Mouse (Mus musculus) midbrain, embryonic 16.5 days (tissue): ENCODE data around the gene Cd2ap. TPM values are rescaled to one million over a fixed set of nuclear protein-coding genes. Genes with fewer than 3 reads are reported as not detected.

Experiments used
- ATAC-seq: fragments of 200-750 bp; cut with Nextera tagmentation; 2 replicates; pipeline ENCODE4 v1.8.0; 2017; ENCODE audit warnings: moderate TSS enrichment
- H3K27ac ChIP-seq: fragments of 300-500 bp; sonication (generic); 2 replicates; pipeline ENCODE4 v1.5.1; 2014; ENCODE audit warnings: mild to moderate bottlenecking, low read length, mixed read lengths
- H3K27me3 ChIP-seq: fragments of 300-500 bp; sonication (generic); 2 replicates; pipeline ENCODE4 v1.6.1; 2014; ENCODE audit warnings: low read depth, low read length, mixed read lengths; ENCODE audit not compliant: control insufficient read depth, insufficient read depth
- H3K36me3 ChIP-seq: fragments of 300-500 bp; sonication (generic); 2 replicates; pipeline ENCODE4 v1.6.1; 2014; ENCODE audit warnings: mild to moderate bottlenecking, low read length, moderate library complexity, mixed read lengths; ENCODE audit not compliant: control insufficient read depth, insufficient read depth
- H3K4me1 ChIP-seq: fragments of 300-500 bp; sonication (generic); 2 replicates; pipeline ENCODE4 v1.6.1; 2014; ENCODE audit warnings: mild to moderate bottlenecking, low read length, mixed read lengths; ENCODE audit not compliant: control insufficient read depth, insufficient read depth
- H3K4me2 ChIP-seq: fragments of 300-500 bp; sonication (generic); 2 replicates; pipeline ENCODE4 v1.6.1; 2014; ENCODE audit warnings: mild to moderate bottlenecking, low read length, mixed read lengths
- H3K4me3 ChIP-seq: fragments of 300-500 bp; sonication (generic); 2 replicates; pipeline ENCODE4 v1.5.1; 2014; ENCODE audit warnings: low read depth, mild to moderate bottlenecking, low read length, moderate library complexity, mixed read lengths
- H3K9ac ChIP-seq: fragments of 300-500 bp; sonication (generic); 2 replicates; pipeline ENCODE4 v1.6.1; 2014; ENCODE audit warnings: low read depth, low read length, mixed read lengths
- H3K9me3 ChIP-seq: fragments of 300-500 bp; sonication (generic); replicated peaks from 2 replicates; pipeline ENCODE4 v1.6.1; 2014; ENCODE audit warnings: mild to moderate bottlenecking, low read length, mixed read lengths; ENCODE audit not compliant: control insufficient read depth, poor library complexity, severe bottlenecking
- WGBS: fragments of 180-500 bp; shearing (Covaris S2); extraction: QIAGEN DNeasy Blood & Tissue Kit; methylation state at CpG from one replicate; pipeline ENCODE4 v1.1.7; 2014; 5-methylcytosine and 5-hydroxymethylcytosine counted together
- polyA plus RNA-seq: library from polyadenylated mRNA; unstranded; fragments of >200 nt; fragmentation: Nextera tagmentation; extraction: Ambion mirVana; gene quantifications from 2 replicates; pipeline ENCODE4 v1.2.1, GENCODE M21; 2015

Gene Cd2ap
- polyA plus RNA-seq = 6.5 and 8.3 TPM in 2 replicates

DNA sequence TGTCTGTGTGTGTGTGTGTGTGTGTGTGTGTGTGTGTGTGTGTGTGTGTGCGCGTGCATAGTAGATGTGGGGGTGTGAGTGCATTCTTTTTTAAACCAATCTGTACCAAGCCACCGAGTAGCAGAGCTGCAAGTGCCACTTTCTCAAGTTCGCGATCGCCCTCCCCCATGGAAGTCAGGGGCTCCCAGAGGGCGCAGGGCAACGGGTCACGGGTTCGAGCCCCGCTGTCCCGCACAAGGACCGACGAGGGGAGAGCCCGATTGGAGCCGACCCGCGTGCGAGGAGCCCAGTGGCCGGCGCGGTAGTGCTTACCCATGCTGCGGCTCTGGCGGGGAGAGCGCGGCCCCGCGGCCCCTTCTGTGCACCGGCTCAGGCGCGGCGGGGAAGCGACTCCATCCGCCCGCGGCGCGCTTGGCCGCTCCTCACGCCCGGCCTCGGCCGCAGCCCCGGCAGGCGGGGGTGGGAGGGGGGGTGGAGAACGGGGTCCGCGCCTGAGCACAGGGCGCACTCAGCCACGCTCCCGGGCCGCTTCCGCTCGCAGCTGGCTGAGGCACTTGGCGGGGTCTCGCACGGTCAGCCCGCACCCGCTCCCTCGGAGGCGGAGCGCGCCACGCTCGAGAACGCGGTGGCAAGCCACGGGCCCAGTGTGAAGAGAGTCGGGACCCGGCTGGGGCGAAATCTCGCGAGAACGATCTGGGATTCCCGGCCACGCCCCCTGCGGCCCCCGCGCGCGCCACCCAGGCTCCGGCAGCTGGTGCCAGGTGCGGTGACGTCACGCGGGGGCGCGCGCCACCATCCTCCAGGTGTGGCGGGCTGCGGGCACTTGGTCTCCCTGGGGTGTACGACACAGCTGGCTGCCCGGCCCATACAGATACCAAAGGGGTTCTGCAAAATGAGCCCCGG lies at the start of gene Cd2ap:
Gene Cd2ap, minus strand, starts transcription at position 665 of the 903 bp plus-strand sequence.
- Histone ChIP-seq H3K4me2 (peak within 1 kb of the TSS; percentile 71), H3K27ac (peak within 1 kb of the TSS; percentile 93), H3K9ac (peak within 1 kb of the TSS; percentile 97), H3K4me1 (peaks cover 10% of the 10 kb centered on the region), H3K36me3 (no peaks in the 10 kb centered on the region), H3K27me3 (no peaks in the 10 kb centered on the region), H3K4me3 (peak within 1 kb of the TSS; percentile 93), H3K9me3 (no peaks in the 10 kb centered on the region)
- peak; percentile 97 for ATAC-seq
- under 1% methylated on average over 85 of the region's 94 CpGs for WGBS

- WGBS = 91% methylated on average over 5 of the region's 5 CpGs
These were observed 48.3 kb upstream of the Cd2ap start for GRCm38 (mm10) chr17:42924731-42925130.

GRCm38 (mm10) chr17:42918810-42919209 lies 42.3 kb upstream of the Cd2ap start:
- Histone ChIP-seq H3K27me3 (no peaks in the 10 kb centered on the region), H3K36me3 (no peaks in the 10 kb centered on the region), H3K4me3 (no peak overlapping the region), H3K27ac (no peak overlapping the region), H3K9me3 (no peaks in the 10 kb centered on the region), H3K4me2 (no peak overlapping the region), H3K4me1 (no peaks in the 10 kb centered on the region), H3K9ac (no peak overlapping the region)
- ATAC-seq = no peak
- WGBS = 83% methylated on average over 9 of the region's 9 CpGs

More at GRCm38 (mm10) chr17:42924731-42925130, 48.3 kb upstream of the Cd2ap start:
- no peaks in the 10 kb centered on the region for H3K4me1 ChIP-seq
- H3K27me3 ChIP-seq = no peaks in the 10 kb centered on the region
- ATAC-seq = no peak
- no peaks in the 10 kb centered on the region for H3K9me3 ChIP-seq
- no peak overlapping the region for H3K4me2 ChIP-seq
- H3K9ac ChIP-seq = no peak overlapping the region
- H3K36me3 ChIP-seq = no peaks in the 10 kb centered on the region
- H3K27ac ChIP-seq = no peak overlapping the region
- H3K4me3 ChIP-seq = no peak overlapping the region

DNA sequence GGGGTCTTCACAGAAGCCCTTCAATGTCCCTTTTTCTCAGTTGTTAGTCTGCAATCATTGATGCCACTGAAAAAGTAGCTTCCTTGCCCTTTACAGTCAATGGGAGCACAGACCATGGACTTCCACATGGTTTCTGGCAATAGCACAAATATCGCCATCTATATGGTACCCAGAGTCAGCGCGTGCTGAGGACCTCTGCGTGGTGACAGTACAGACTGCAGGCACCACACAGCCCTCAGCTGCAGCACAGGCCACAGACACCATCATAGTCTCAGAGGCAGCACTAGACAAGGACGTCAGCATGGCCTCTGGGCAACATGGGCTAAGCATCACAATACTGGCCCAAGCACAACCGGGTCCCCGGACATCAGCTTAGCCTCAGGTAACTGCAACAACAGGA lies 38.3 kb upstream of the Cd2ap start:
- H3K4me1 ChIP-seq = no peaks in the 10 kb centered on the region
- no peak for ATAC-seq
- no peak overlapping the region for H3K4me3 ChIP-seq
- H3K4me2 ChIP-seq = no peak overlapping the region
- 83% methylated on average over 7 of the region's 7 CpGs for WGBS
- no peaks in the 10 kb centered on the region for H3K27me3 ChIP-seq
- no peaks in the 10 kb centered on the region for H3K9me3 ChIP-seq
- H3K9ac ChIP-seq = no peak overlapping the region
- no peaks in the 10 kb centered on the region for H3K36me3 ChIP-seq
- no peak overlapping the region for H3K27ac ChIP-seq

- Histone ChIP-seq H3K27ac (no peak overlapping the region), H3K27me3 (no peaks in the 10 kb centered on the region), H3K4me1 (no peaks in the 10 kb centered on the region), H3K9ac (no peak overlapping the region), H3K9me3 (no peaks in the 10 kb centered on the region), H3K4me2 (no peak overlapping the region), H3K4me3 (no peak overlapping the region), H3K36me3 (no peaks in the 10 kb centered on the region)
- no peak for ATAC-seq
- WGBS = 86% methylated on average over 6 of the region's 6 CpGs
These were observed 35.7 kb upstream of the Cd2ap start for GRCm38 (mm10) chr17:42912193-42912592.

- no peaks in the 10 kb centered on the region for H3K9me3 ChIP-seq
- H3K27ac ChIP-seq = no peak overlapping the region
- no peaks in the 10 kb centered on the region for H3K36me3 ChIP-seq
- no peaks in the 10 kb centered on the region for H3K4me1 ChIP-seq
- ATAC-seq = no peak
- no peaks in the 10 kb centered on the region for H3K27me3 ChIP-seq
- 94% methylated on average over 3 of the region's 3 CpGs for WGBS
- H3K4me2 ChIP-seq = no peak overlapping the region
- H3K4me3 ChIP-seq = no peak overlapping the region
- H3K9ac ChIP-seq = no peak overlapping the region
These were observed 34.0 kb upstream of the Cd2ap start for GRCm38 (mm10) chr17:42910476-42910875.

GRCm38 (mm10) chr17:42909376-42909775 lies 32.9 kb upstream of the Cd2ap start:
- H3K36me3 ChIP-seq = no peaks in the 10 kb centered on the region
- no peak overlapping the region for H3K4me3 ChIP-seq
- H3K9me3 ChIP-seq = no peaks in the 10 kb centered on the region
- no peak overlapping the region for H3K9ac ChIP-seq
- ATAC-seq = no peak
- no peaks in the 10 kb centered on the region for H3K4me1 ChIP-seq
- H3K4me2 ChIP-seq = no peak overlapping the region
- no peak overlapping the region for H3K27ac ChIP-seq
- no peaks in the 10 kb centered on the region for H3K27me3 ChIP-seq
- 89% methylated on average over 9 of the region's 9 CpGs for WGBS

GRCm38 (mm10) chr17:42908744-42909370 lies 32.4 kb upstream of the Cd2ap start:
- no peak overlapping the region for H3K4me2 ChIP-seq
- H3K9ac ChIP-seq = no peak overlapping the region
- ATAC-seq = no peak
- 82% methylated on average over 9 of the region's 9 CpGs for WGBS
- no peak overlapping the region for H3K27ac ChIP-seq
- no peaks in the 10 kb centered on the region for H3K9me3 ChIP-seq
- no peaks in the 10 kb centered on the region for H3K27me3 ChIP-seq
- no peaks in the 10 kb centered on the region for H3K36me3 ChIP-seq
- H3K4me1 ChIP-seq = no peaks in the 10 kb centered on the region
- H3K4me3 ChIP-seq = no peak overlapping the region

DNA sequence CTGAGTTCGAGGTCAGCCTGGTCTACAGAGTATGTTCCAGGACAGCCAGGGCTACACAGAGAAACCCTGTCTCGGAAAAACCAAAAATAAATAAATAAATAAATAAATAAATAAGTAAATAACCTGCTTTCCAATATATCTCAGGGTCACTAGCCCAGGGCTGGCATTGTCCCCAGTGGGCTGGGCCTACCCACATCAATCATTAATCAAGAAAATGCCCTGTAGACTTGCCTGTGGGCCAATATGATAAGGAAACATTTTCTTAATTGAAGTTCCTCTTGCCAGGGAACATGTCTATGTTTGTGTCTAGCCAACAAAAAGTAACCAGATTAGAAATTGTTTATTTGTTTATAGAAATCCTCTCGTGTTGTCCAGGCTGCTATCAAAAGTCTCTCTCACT lies 31.7 kb upstream of the Cd2ap start:
- WGBS = 93% methylated on average over 3 of the region's 3 CpGs
- Histone ChIP-seq H3K4me3 (no peak overlapping the region), H3K9ac (no peak overlapping the region), H3K27me3 (no peaks in the 10 kb centered on the region), H3K9me3 (no peaks in the 10 kb centered on the region), H3K36me3 (no peaks in the 10 kb centered on the region), H3K4me2 (no peak overlapping the region), H3K27ac (no peak overlapping the region), H3K4me1 (no peaks in the 10 kb centered on the region)
- ATAC-seq = no peak
